Mouse (Mus musculus) liver, adult 2 months (tissue): Measurements from ENCODE around the gene Ppp1ca.

Source experiments
- CTCF ChIP-seq: fragments of 200-500 bp; IDR thresholded peaks from 2 replicates; pipeline ENCODE4 v1.5.1; 2011; ENCODE audit warnings: low read depth, low read length, control low read depth
- POLR2A ChIP-seq: fragments of 200-500 bp; IDR thresholded peaks from 2 replicates; pipeline ENCODE4 v1.6.1; 2011; ENCODE audit warnings: low read length, control low read depth; ENCODE audit not compliant: insufficient read depth; ENCODE audit errors: extremely low read depth

- no peak for TF ChIP-seq CTCF
- TF ChIP-seq POLR2A, result no peak
Measured at GRCm38 (mm10) chr19:4214771-4215450, 23.0 kb downstream of the Ppp1ca start.
